Mouse (Mus musculus): ENCODE measurements around the gene Gm11549. TPM values are rescaled to one million over a fixed set of nuclear protein-coding genes. Genes with fewer than 3 reads are reported as not detected.

Gm11549 gene
- polyA plus RNA-seq, 2 experiments = 0.10 TPM; not detected in 1

DNA sequence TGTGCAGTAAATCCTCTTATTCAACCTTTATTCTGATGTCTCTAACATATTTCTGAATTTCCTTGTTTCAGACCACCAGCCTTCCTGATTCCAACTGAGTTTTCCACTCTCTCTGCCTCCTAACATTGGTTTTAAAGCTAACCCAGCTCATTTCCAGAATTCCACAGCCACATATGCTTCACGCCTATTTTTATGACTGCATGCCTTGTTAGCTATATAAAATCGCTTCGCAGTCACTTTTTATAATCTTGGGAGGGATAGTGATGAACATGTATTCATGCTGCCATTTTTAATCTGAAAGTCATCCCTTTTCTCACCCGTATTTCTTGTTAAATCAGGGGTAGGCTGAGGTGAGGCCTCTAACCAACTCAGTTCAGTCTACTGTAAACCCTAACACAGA lies 37.3 kb downstream of the Gm11549 start:
- Histone ChIP-seq H3K4me1 (ENCODE audit: control insufficient read depth, insufficient read depth, low read length) (peaks cover 24% of the 10 kb centered on the region), H3K9me3 (ENCODE audit: control insufficient read depth, low read length) (no peaks in the 10 kb centered on the region), H3K4me3 (replicated peaks; ENCODE audit: low read length) (no peak overlapping the region), H3K27ac (replicated peaks; ENCODE audit: low read depth, low read length) (no peak overlapping the region), H3K36me3 (ENCODE audit: control insufficient read depth, insufficient read depth, low read length) (no peaks in the 10 kb centered on the region), H3K9ac (ENCODE audit: low read depth, low read length, severe bottlenecking) (no peak overlapping the region), H3K27me3 (ENCODE audit: control insufficient read depth, insufficient read depth, low read length) (no peaks in the 10 kb centered on the region), H3K4me2 (replicated peaks; ENCODE audit: low read depth, low read length, severe bottlenecking) (no peak overlapping the region)
- ATAC-seq (ENCODE audit: low FRiP score, low read depth) (no peak), DNase-seq (ENCODE audit: low spot score) (no peak)
- no peak for TF ChIP-seq POLR2A (IDR thresholded peaks at IDR 0.05; ENCODE audit: borderline replicate concordance, extremely low read depth, insufficient read depth, insufficient read length)
- WGBS = 45% methylated on average over 4 of the region's 4 CpGs

- no peaks in the 10 kb centered on the region for H3K9me3 ChIP-seq (ENCODE audit: control insufficient read depth, low read length)
- no peak overlapping the region for H3K27ac ChIP-seq (replicated peaks; ENCODE audit: low read depth, low read length)
- WGBS = 23% methylated on average over 9 of the region's 9 CpGs
- H3K4me2 ChIP-seq (replicated peaks; ENCODE audit: low read depth, low read length, severe bottlenecking) = no peak overlapping the region; the same call in 1 of the 2 replicates
- no peaks in the 10 kb centered on the region for H3K27me3 ChIP-seq (ENCODE audit: control insufficient read depth, insufficient read depth, low read length)
- DNase-seq (ENCODE audit: low spot score) (no peak), ATAC-seq (ENCODE audit: low FRiP score, low read depth) (no peak)
- H3K4me1 ChIP-seq (ENCODE audit: control insufficient read depth, insufficient read depth, low read length) = peaks cover 24% of the 10 kb centered on the region
- H3K36me3 ChIP-seq (ENCODE audit: control insufficient read depth, insufficient read depth, low read length) = no peaks in the 10 kb centered on the region
- no peak overlapping the region for H3K4me3 ChIP-seq (replicated peaks; ENCODE audit: low read length)
- peak overlapping the region; percentile 34; the same call in 1 of the 2 replicates for H3K9ac ChIP-seq (ENCODE audit: low read depth, low read length, severe bottlenecking)
- TF ChIP-seq POLR2A (IDR thresholded peaks at IDR 0.05; ENCODE audit: borderline replicate concordance, extremely low read depth, insufficient read depth, insufficient read length) = no peak
Observed at GRCm38 (mm10) chr3:36482940-36483339, 38.7 kb downstream of the Gm11549 start.

- Histone ChIP-seq H3K27me3 (ENCODE audit: control insufficient read depth, insufficient read depth, low read length) (no peaks in the 10 kb centered on the region), H3K27ac (replicated peaks; ENCODE audit: low read depth, low read length) (peak overlapping the region; percentile 65), H3K9ac (ENCODE audit: low read depth, low read length, severe bottlenecking) (no peak overlapping the region), H3K36me3 (ENCODE audit: control insufficient read depth, insufficient read depth, low read length) (no peaks in the 10 kb centered on the region), H3K9me3 (ENCODE audit: control insufficient read depth, low read length) (no peaks in the 10 kb centered on the region), H3K4me2 (replicated peaks; ENCODE audit: low read depth, low read length, severe bottlenecking) (0 out of 2 replicates have a peak overlapping the region, but pooled peaks have one; percentile 0), H3K4me1 (ENCODE audit: control insufficient read depth, insufficient read depth, low read length) (peaks cover 27% of the 10 kb centered on the region), H3K4me3 (replicated peaks; ENCODE audit: low read length) (no peak overlapping the region)
- ATAC-seq (ENCODE audit: low FRiP score, low read depth) = no peak; the same call in 1 of the 2 replicates
- TF ChIP-seq POLR2A (IDR thresholded peaks at IDR 0.05; ENCODE audit: borderline replicate concordance, extremely low read depth, insufficient read depth, insufficient read length) = no peak
- peak; percentile 42 for DNase-seq (ENCODE audit: low spot score)
- 13% methylated on average over 11 of the region's 11 CpGs for WGBS
Observed at GRCm38 (mm10) chr3:36481776-36482193, 39.8 kb downstream of the Gm11549 start.

GRCm38 (mm10) chr3:36480486-36480885 lies 41.1 kb downstream of the Gm11549 start:
- WGBS = 84% methylated on average over 2 of the region's 2 CpGs
- H3K9me3 ChIP-seq (ENCODE audit: control insufficient read depth, low read length) = no peaks in the 10 kb centered on the region
- DNase-seq (ENCODE audit: low spot score) = no peak

DNA sequence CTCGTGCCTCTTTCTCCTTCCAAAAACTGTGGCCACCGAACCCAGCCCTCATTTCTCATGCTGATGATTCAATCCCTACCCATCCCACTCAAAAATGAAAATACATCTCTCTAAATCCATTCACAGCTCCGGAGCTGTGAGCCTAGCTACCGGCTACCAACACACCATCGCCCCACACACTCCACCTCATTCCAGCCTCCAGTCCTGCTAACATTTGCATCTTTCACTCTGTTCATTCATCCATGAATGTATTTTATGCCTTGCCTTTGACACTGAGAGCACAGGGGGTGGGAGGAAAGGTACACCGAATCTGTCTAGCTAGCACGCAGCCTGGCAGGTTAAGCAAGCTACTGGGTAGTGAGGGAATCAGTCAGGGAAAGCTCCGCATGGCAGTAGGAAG lies 42.8 kb downstream of the Gm11549 start:
- ATAC-seq (ENCODE audit: low FRiP score, low read depth) = no peak
- WGBS = 93% methylated on average over 8 of the region's 8 CpGs
- Histone ChIP-seq H3K4me2 (replicated peaks; ENCODE audit: low read depth, low read length, severe bottlenecking) (no peak overlapping the region), H3K4me1 (ENCODE audit: control insufficient read depth, insufficient read depth, low read length) (peaks cover 29% of the 10 kb centered on the region), H3K27ac (replicated peaks; ENCODE audit: low read depth, low read length) (no peak overlapping the region), H3K36me3 (ENCODE audit: control insufficient read depth, insufficient read depth, low read length) (no peaks in the 10 kb centered on the region), H3K9me3 (ENCODE audit: control insufficient read depth, low read length) (no peaks in the 10 kb centered on the region), H3K9ac (ENCODE audit: low read depth, low read length, severe bottlenecking) (no peak overlapping the region), H3K27me3 (ENCODE audit: control insufficient read depth, insufficient read depth, low read length) (no peaks in the 10 kb centered on the region), H3K4me3 (replicated peaks; ENCODE audit: low read length) (no peak overlapping the region)
- no peak for TF ChIP-seq POLR2A (IDR thresholded peaks at IDR 0.05; ENCODE audit: borderline replicate concordance, extremely low read depth, insufficient read depth, insufficient read length)
- DNase-seq (ENCODE audit: low spot score) = no peak

More at GRCm38 (mm10) chr3:36480486-36480885, 41.1 kb downstream of the Gm11549 start:
- Histone ChIP-seq H3K9ac (ENCODE audit: low read depth, low read length, severe bottlenecking) (no peak overlapping the region), H3K27ac (replicated peaks; ENCODE audit: low read depth, low read length) (no peak overlapping the region), H3K36me3 (ENCODE audit: control insufficient read depth, insufficient read depth, low read length) (no peaks in the 10 kb centered on the region), H3K4me1 (ENCODE audit: control insufficient read depth, insufficient read depth, low read length) (peaks cover 35% of the 10 kb centered on the region), H3K4me3 (replicated peaks; ENCODE audit: low read length) (no peak overlapping the region), H3K27me3 (ENCODE audit: control insufficient read depth, insufficient read depth, low read length) (no peaks in the 10 kb centered on the region), H3K4me2 (replicated peaks; ENCODE audit: low read depth, low read length, severe bottlenecking) (no peak overlapping the region)
- TF ChIP-seq POLR2A (IDR thresholded peaks at IDR 0.05; ENCODE audit: borderline replicate concordance, extremely low read depth, insufficient read depth, insufficient read length) = no peak
- no peak for ATAC-seq (ENCODE audit: low FRiP score, low read depth)

Data from limb, embryonic 14.5 days (tissue).